Mouse (Mus musculus) frontal cortex, adult 2 months (tissue): Measurements from ENCODE around the gene Pcolce2. TPM values are rescaled to one million over a fixed set of nuclear protein-coding genes. Genes with fewer than 3 reads are reported as not detected.
A peak's percentile ranks its signal among the peaks of the same experiment; 100 is the strongest.
"Not testable (repeated sequence)": the region's sequence is repeated elsewhere in the genome, so short reads cannot be mapped to it uniquely, and the experiment has no call there.

ENCODE experiments used
- DNase-seq, 2 experiments: peaks; one replicate each; pipeline ENCODE4 v3.0.0; 2022; ENCODE audit warnings: low spot score in 1 of 2; ENCODE audit errors: extremely low spot score in 1 of 2
- polyA plus RNA-seq: library from polyadenylated mRNA; depleted of rRNA; stranded (reverse); fragments of >200 nt; gene quantifications from 2 replicates; pipeline ENCODE4 v1.2.3, GENCODE M21; 2012; rRNA removed

The Pcolce2 gene
- polyA plus RNA-seq, result 0.86 and 2.3 TPM in 2 replicates

- peak in 1 of 2 experiments; percentile 11 for DNase-seq
Measured at GRCm38 (mm10) chr9:95637271-95638181, at the start of gene Pcolce2. TSS of gene Pcolce2 (plus strand) at chr9:95637601.

GRCm38 (mm10) chr9:95588070-95588469 lies 49.3 kb upstream of the Pcolce2 start:
- DNase-seq, result no peak

- DNase-seq, result no peak
Measured at GRCm38 (mm10) chr9:95594291-95594690, 43.1 kb upstream of the Pcolce2 start.

- no peak for DNase-seq
Measured at GRCm38 (mm10) chr9:95597466-95598178, 39.8 kb upstream of the Pcolce2 start.

GRCm38 (mm10) chr9:95598179-95598721 lies 39.2 kb upstream of the Pcolce2 start:
- no peak for DNase-seq

- no peak for DNase-seq
Measured at GRCm38 (mm10) chr9:95599399-95599798, 38.0 kb upstream of the Pcolce2 start.

- no peak for DNase-seq
Measured at GRCm38 (mm10) chr9:95602849-95603248, 34.6 kb upstream of the Pcolce2 start.

GRCm38 (mm10) chr9:95603316-95603715 lies 34.1 kb upstream of the Pcolce2 start:
- no peak for DNase-seq

GRCm38 (mm10) chr9:95607196-95607595 lies 30.2 kb upstream of the Pcolce2 start:
- DNase-seq, result no peak

GRCm38 (mm10) chr9:95612246-95612768 lies 25.1 kb upstream of the Pcolce2 start:
- no peak for DNase-seq

GRCm38 (mm10) chr9:95613426-95614127 lies 23.8 kb upstream of the Pcolce2 start:
- no peak for DNase-seq

- DNase-seq, result no peak
Measured at GRCm38 (mm10) chr9:95614861-95615615, 22.4 kb upstream of the Pcolce2 start.

GRCm38 (mm10) chr9:95615961-95616360 lies 21.4 kb upstream of the Pcolce2 start:
- no peak for DNase-seq

GRCm38 (mm10) chr9:95618572-95618971 lies 18.8 kb upstream of the Pcolce2 start:
- DNase-seq, result no peak

- no peak for DNase-seq
Measured at GRCm38 (mm10) chr9:95624072-95624471, 13.3 kb upstream of the Pcolce2 start.

GRCm38 (mm10) chr9:95628439-95628948 lies 8.9 kb upstream of the Pcolce2 start:
- no peak for DNase-seq

GRCm38 (mm10) chr9:95629561-95629960 lies 7.8 kb upstream of the Pcolce2 start:
- not testable (repeated sequence) for DNase-seq

GRCm38 (mm10) chr9:95636395-95636794 lies 1.0 kb upstream of the Pcolce2 start:
- no peak for DNase-seq

- DNase-seq, result no peak
Measured at GRCm38 (mm10) chr9:95639919-95640318, 2.5 kb downstream of the Pcolce2 start.
